Mouse (Mus musculus): Measurements from ENCODE around the gene Tmem179b. TPM values are rescaled to one million over a fixed set of nuclear protein-coding genes. Genes with fewer than 3 reads are reported as not detected.
"Not testable (repeated sequence)": the region's sequence is repeated elsewhere in the genome, so short reads cannot be mapped to it uniquely, and the experiment has no call there.

Gene Tmem179b
- polyA plus RNA-seq, 1 experiment = 31.6 TPM

- Histone ChIP-seq H3K27me3 (ENCODE audit: control insufficient read depth, insufficient read depth, insufficient read length) (no peaks in the 10 kb centered on the region), H3K4me3 (no peak overlapping the region), H3K79me2 (ENCODE audit: control insufficient read depth, insufficient read depth) (peaks cover 44% of the 10 kb centered on the region), H3K36me3 (ENCODE audit: control insufficient read depth, insufficient read depth) (peaks cover 34% of the 10 kb centered on the region), H3K4me2 (ENCODE audit: low read depth) (no peak overlapping the region), H3ac (ENCODE audit: control insufficient read depth, insufficient read length) (no peak overlapping the region)
- TF ChIP-seq POLR2AphosphoS2 (IDR thresholded peaks at IDR 0.05; ENCODE audit: insufficient read length, low read depth) (no peak), MYOD1 (IDR thresholded peaks at IDR 0.05; ENCODE audit: control insufficient read depth in 1 of 3, insufficient read length in 2 of 3, low read depth in 2 of 3) (no peak), E2F4 (IDR thresholded peaks at IDR 0.05; ENCODE audit: insufficient read depth) (no peak), CEBPB (IDR thresholded peaks at IDR 0.05; ENCODE audit: insufficient read depth, poor library complexity, severe bottlenecking) (no peak)
Measured at GRCm38 (mm10) chr19:8738911-8739310, 35.4 kb downstream of the Tmem179b start.

- TF ChIP-seq POLR2AphosphoS2 (IDR thresholded peaks at IDR 0.05; ENCODE audit: insufficient read length, low read depth) (no peak), TCF3 (IDR thresholded peaks at IDR 0.05; ENCODE audit: insufficient read length, low read depth) (no peak), TCF12 (IDR thresholded peaks at IDR 0.05; ENCODE audit: insufficient read depth, poor library complexity, severe bottlenecking) (no peak), MAX (IDR thresholded peaks at IDR 0.05; ENCODE audit: low read depth) (no peak), CEBPB (IDR thresholded peaks at IDR 0.05; ENCODE audit: insufficient read depth, poor library complexity, severe bottlenecking) (no peak), MYOD1 (IDR thresholded peaks at IDR 0.05; ENCODE audit: control insufficient read depth in 1 of 3, insufficient read length in 2 of 3, low read depth in 2 of 3) (no peak), USF1 (IDR thresholded peaks at IDR 0.05; ENCODE audit: low read depth) (no peak), POLR2A (IDR thresholded peaks at IDR 0.05; ENCODE audit: insufficient read length, low read depth) (no peak), MYOG (IDR thresholded peaks at IDR 0.05; ENCODE audit: control insufficient read depth in 1 of 3, insufficient read depth in 1 of 3, insufficient read length in 2 of 3, low read depth in 2 of 3) (no peak), SRF (IDR thresholded peaks at IDR 0.05; ENCODE audit: control insufficient read depth, insufficient read length, low read depth) (no peak), REST (IDR thresholded peaks at IDR 0.05; ENCODE audit: insufficient read depth, insufficient read length) (no peak), E2F4 (IDR thresholded peaks at IDR 0.05; ENCODE audit: insufficient read depth) (no peak)
Measured at GRCm38 (mm10) chr19:8736160-8736467, 38.2 kb downstream of the Tmem179b start.

GRCm38 (mm10) chr19:8735389-8736159 is 38.7 kb downstream of the Tmem179b start, which contains the start of gene Wdr74:
TSS of gene Wdr74 (plus strand) at chr19:8735827.
- H3K4me2 ChIP-seq (ENCODE audit: low read depth) = peak within 1 kb of the TSS; percentile 92
- peak; percentile 97 for TF ChIP-seq POLR2AphosphoS2 (IDR thresholded peaks at IDR 0.05; ENCODE audit: insufficient read length, low read depth)
- TF ChIP-seq SRF (IDR thresholded peaks at IDR 0.05; ENCODE audit: control insufficient read depth, insufficient read length, low read depth) = peak; percentile 92
- TF ChIP-seq TCF12 (IDR thresholded peaks at IDR 0.05; ENCODE audit: insufficient read depth, poor library complexity, severe bottlenecking) = no peak
- no peak for TF ChIP-seq MYOD1 (IDR thresholded peaks at IDR 0.05; ENCODE audit: control insufficient read depth in 1 of 3, insufficient read length in 2 of 3, low read depth in 2 of 3)
- no peak for TF ChIP-seq CEBPB (IDR thresholded peaks at IDR 0.05; ENCODE audit: insufficient read depth, poor library complexity, severe bottlenecking)
- no peak for TF ChIP-seq MYOG (IDR thresholded peaks at IDR 0.05; ENCODE audit: control insufficient read depth in 1 of 3, insufficient read depth in 1 of 3, insufficient read length in 2 of 3, low read depth in 2 of 3)
- peak; percentile 22 for TF ChIP-seq REST (IDR thresholded peaks at IDR 0.05; ENCODE audit: insufficient read depth, insufficient read length)
- no peak for TF ChIP-seq USF1 (IDR thresholded peaks at IDR 0.05; ENCODE audit: low read depth)
- no peak for TF ChIP-seq E2F4 (IDR thresholded peaks at IDR 0.05; ENCODE audit: insufficient read depth)
- peak; percentile 50 for TF ChIP-seq MAX (IDR thresholded peaks at IDR 0.05; ENCODE audit: low read depth)
- peak; percentile 98 for TF ChIP-seq POLR2A (IDR thresholded peaks at IDR 0.05; ENCODE audit: insufficient read length, low read depth)
- no peak for TF ChIP-seq TCF3 (IDR thresholded peaks at IDR 0.05; ENCODE audit: insufficient read length, low read depth)

More at GRCm38 (mm10) chr19:8736160-8736467, 38.2 kb downstream of the Tmem179b start:
- Histone ChIP-seq H3K4me2 (ENCODE audit: low read depth) (peak overlapping the region; percentile 92), H3ac (ENCODE audit: control insufficient read depth, insufficient read length) (peak overlapping the region; percentile 33), H3K27me3 (ENCODE audit: control insufficient read depth, insufficient read depth, insufficient read length) (no peaks in the 10 kb centered on the region), H3K79me2 (ENCODE audit: control insufficient read depth, insufficient read depth) (peaks cover 21% of the 10 kb centered on the region), H3K4me3 (peak overlapping the region; percentile 97), H3K36me3 (ENCODE audit: control insufficient read depth, insufficient read depth) (peaks cover 22% of the 10 kb centered on the region)

GRCm38 (mm10) chr19:8734334-8734733 is 39.9 kb downstream of the Tmem179b start:
- Histone ChIP-seq H3K36me3 (ENCODE audit: control insufficient read depth, insufficient read depth) (peaks cover 13% of the 10 kb centered on the region), H3K27me3 (ENCODE audit: control insufficient read depth, insufficient read depth, insufficient read length) (no peaks in the 10 kb centered on the region), H3ac (ENCODE audit: control insufficient read depth, insufficient read length) (no peak overlapping the region), H3K4me3 (no peak overlapping the region), H3K79me2 (ENCODE audit: control insufficient read depth, insufficient read depth) (peaks cover 21% of the 10 kb centered on the region), H3K4me2 (ENCODE audit: low read depth) (no peak overlapping the region)
- TF ChIP-seq MAX (IDR thresholded peaks at IDR 0.05; ENCODE audit: low read depth) (no peak), SRF (IDR thresholded peaks at IDR 0.05; ENCODE audit: control insufficient read depth, insufficient read length, low read depth) (no peak), CEBPB (IDR thresholded peaks at IDR 0.05; ENCODE audit: insufficient read depth, poor library complexity, severe bottlenecking) (no peak), TCF12 (IDR thresholded peaks at IDR 0.05; ENCODE audit: insufficient read depth, poor library complexity, severe bottlenecking) (no peak), USF1 (IDR thresholded peaks at IDR 0.05; ENCODE audit: low read depth) (no peak), MYOD1 (IDR thresholded peaks at IDR 0.05; ENCODE audit: control insufficient read depth in 1 of 3, insufficient read length in 2 of 3, low read depth in 2 of 3) (no peak), REST (IDR thresholded peaks at IDR 0.05; ENCODE audit: insufficient read depth, insufficient read length) (no peak), POLR2AphosphoS2 (IDR thresholded peaks at IDR 0.05; ENCODE audit: insufficient read length, low read depth) (no peak), MYOG (IDR thresholded peaks at IDR 0.05; ENCODE audit: control insufficient read depth in 1 of 3, insufficient read depth in 1 of 3, insufficient read length in 2 of 3, low read depth in 2 of 3) (no peak), TCF3 (IDR thresholded peaks at IDR 0.05; ENCODE audit: insufficient read length, low read depth) (no peak)

More at GRCm38 (mm10) chr19:8735389-8736159, 38.7 kb downstream of the Tmem179b start, which contains the start of gene Wdr74:
- H3K36me3 ChIP-seq (ENCODE audit: control insufficient read depth, insufficient read depth) = peaks cover 22% of the 10 kb centered on the region
- no peaks in the 10 kb centered on the region for H3K27me3 ChIP-seq (ENCODE audit: control insufficient read depth, insufficient read depth, insufficient read length)
- peak within 1 kb of the TSS; percentile 33 for H3ac ChIP-seq (ENCODE audit: control insufficient read depth, insufficient read length)
- H3K79me2 ChIP-seq (ENCODE audit: control insufficient read depth, insufficient read depth) = peaks cover 21% of the 10 kb centered on the region
- peak within 1 kb of the TSS; percentile 97 for H3K4me3 ChIP-seq

GRCm38 (mm10) chr19:8728335-8729099 is 45.8 kb downstream of the Tmem179b start:
- not testable (repeated sequence) for H3ac ChIP-seq (ENCODE audit: control insufficient read depth, insufficient read length); H3K4me3 ChIP-seq; H3K4me2 ChIP-seq (ENCODE audit: low read depth); H3K27me3 ChIP-seq (ENCODE audit: control insufficient read depth, insufficient read depth, insufficient read length)
- peaks cover 17% of the 10 kb centered on the region for H3K79me2 ChIP-seq (ENCODE audit: control insufficient read depth, insufficient read depth)
- H3K36me3 ChIP-seq (ENCODE audit: control insufficient read depth, insufficient read depth) = peaks cover 35% of the 10 kb centered on the region

Data from myocyte (in vitro differentiated cells).